In the genomic region with DNA sequence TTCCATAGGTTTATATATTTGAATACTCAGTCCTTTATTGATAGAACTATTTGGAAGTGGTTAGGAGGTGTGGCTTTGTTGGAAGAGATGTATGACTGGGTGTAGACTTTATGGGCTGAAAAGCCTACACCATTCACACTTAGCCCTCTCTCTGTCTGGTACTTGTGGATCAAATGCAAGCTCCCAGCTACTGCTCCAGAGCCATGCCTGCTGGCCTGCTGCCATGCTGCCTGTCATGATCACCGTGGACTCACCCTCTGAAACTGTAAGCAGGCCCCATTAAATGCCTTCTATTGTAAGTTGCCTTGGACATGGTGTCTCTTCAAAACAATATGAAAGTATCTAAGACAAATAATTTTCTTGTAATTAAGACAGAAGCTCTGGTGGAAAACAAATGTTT, we compare ENCODE assay signal across 14 mouse cellular contexts.
"Had no signal": no experiment of that assay in that cellular context is flagged by ENCODE, and none has a peak within 500 bp of the region (broad histone marks: within the 10 kb centered on the region; RNA-seq: fewer than 3 reads in every experiment).

No protein-coding gene starts in this region.

- H3K27me3 ChIP-seq: kidney, embryonic 15.5 days; limb, embryonic 15.5 days; liver, embryonic 12.5 days; lung, embryonic 15.5 days; midbrain, embryonic 13.5 days; neural tube, embryonic 12.5 days; stomach, embryonic 15.5 days had no signal

- ATAC-seq: liver, embryonic 12.5 days; midbrain, embryonic 13.5 days had no signal

- H3K9ac ChIP-seq: kidney, embryonic 15.5 days; limb, embryonic 15.5 days; liver, embryonic 12.5 days; lung, embryonic 15.5 days; midbrain, embryonic 13.5 days; neural tube, embryonic 12.5 days; stomach, embryonic 15.5 days had no signal

- H3K4me1 ChIP-seq: kidney, embryonic 15.5 days; limb, embryonic 15.5 days; liver, embryonic 12.5 days; lung, embryonic 15.5 days; midbrain, embryonic 13.5 days; neural tube, embryonic 12.5 days; stomach, embryonic 15.5 days had no signal

- H3K4me3 ChIP-seq: kidney, embryonic 15.5 days; limb, embryonic 15.5 days; liver, embryonic 12.5 days; lung, embryonic 15.5 days; midbrain, embryonic 13.5 days; neural tube, embryonic 12.5 days; stomach, embryonic 15.5 days had no signal

- H3K4me2 ChIP-seq: kidney, embryonic 15.5 days; limb, embryonic 15.5 days; liver, embryonic 12.5 days; lung, embryonic 15.5 days; midbrain, embryonic 13.5 days; neural tube, embryonic 12.5 days; stomach, embryonic 15.5 days had no signal

- DNase-seq: kidney, adult 2 months; kidney, postnatal 14 days; lung, postnatal 14 days; retina, postnatal 1 day; right cerebral cortex, postnatal 14 days; thymus, adult 2 months; thymus, postnatal 25 days had no signal

- H3K36me3 ChIP-seq: kidney, embryonic 15.5 days; limb, embryonic 15.5 days; liver, embryonic 12.5 days; lung, embryonic 15.5 days; midbrain, embryonic 13.5 days; neural tube, embryonic 12.5 days; stomach, embryonic 15.5 days had no signal

- H3K27ac ChIP-seq: kidney, embryonic 15.5 days; limb, embryonic 15.5 days; liver, embryonic 12.5 days; lung, embryonic 15.5 days; midbrain, embryonic 13.5 days; neural tube, embryonic 12.5 days; stomach, embryonic 15.5 days had no signal

- H3K9me3 ChIP-seq: kidney, embryonic 15.5 days; limb, embryonic 15.5 days; liver, embryonic 12.5 days; lung, embryonic 15.5 days; midbrain, embryonic 13.5 days; neural tube, embryonic 12.5 days; stomach, embryonic 15.5 days had no signal
